Mouse (Mus musculus) thymus, adult 2 months (tissue): ENCODE data around the gene Ntf3.

Experiments used
- CTCF ChIP-seq: fragments of 200-500 bp; IDR thresholded peaks from 2 replicates; pipeline ENCODE4 v1.5.1; 2012; ENCODE audit warnings: mild to moderate bottlenecking, control low read depth, low read length, moderate library complexity, borderline replicate concordance; ENCODE audit not compliant: control insufficient read depth, poor library complexity, insufficient read depth; ENCODE audit errors: extremely low read depth
- POLR2A ChIP-seq: fragments of 200-500 bp; IDR thresholded peaks from 2 replicates; pipeline ENCODE4 v1.6.1; 2012; ENCODE audit warnings: mild to moderate bottlenecking, low read length, control low read depth, moderate library complexity; ENCODE audit not compliant: control insufficient read depth, poor library complexity, insufficient read depth; ENCODE audit errors: extremely low read depth

- TF ChIP-seq CTCF (no peak), POLR2A (no peak)
These were observed 19.4 kb upstream of the Ntf3 start for GRCm38 (mm10) chr6:126186116-126186515.
